Comparison of ENCODE assay signal across 8 mouse cellular contexts in genomic region chr8:84873016-84873415, GRCm38 (mm10). TPM values are rescaled to one million over a fixed set of nuclear protein-coding genes. Genes with fewer than 3 reads are reported as not detected.
DNase-seq lines count a peak whose midpoint lies in the region; ATAC-seq lines count a peak whose summit lies in the region.

No protein-coding gene starts in this region.

- no peak for ATAC-seq in kidney, embryonic 16.5 days (ENCODE audit: low FRiP score, low TSS enrichment)
- ATAC-seq in embryonic facial prominence, embryonic 11.5 days (replicated peaks; ENCODE audit: insufficient number of reproducible peaks, low FRiP score, low TSS enrichment, low read depth), result no peak
- no peak for ATAC-seq in intestine, embryonic 15.5 days
- no peak for ATAC-seq in neural tube, embryonic 12.5 days (ENCODE audit: low FRiP score, low read depth)
- ATAC-seq in frontal cortex, adult (ENCODE audit: low TSS enrichment), result no peak

- H3K9me3 ChIP-seq in kidney, embryonic 16.5 days (ENCODE audit: low read length), result no peaks in the 10 kb centered on the region
- H3K9me3 ChIP-seq in embryonic facial prominence, embryonic 11.5 days (replicated peaks; ENCODE audit: control insufficient read depth, low read length), result no peaks in the 10 kb centered on the region
- no peaks in the 10 kb centered on the region for H3K9me3 ChIP-seq in intestine, embryonic 15.5 days
- no peaks in the 10 kb centered on the region for H3K9me3 ChIP-seq in neural tube, embryonic 12.5 days

- peaks cover 20% of the 10 kb centered on the region for H3K36me3 ChIP-seq in kidney, embryonic 16.5 days (ENCODE audit: insufficient read depth, low read length)
- peaks cover 8% of the 10 kb centered on the region for H3K36me3 ChIP-seq in embryonic facial prominence, embryonic 11.5 days (replicated peaks; ENCODE audit: control insufficient read depth, insufficient read depth, low read depth, low read length)
- peaks cover 10% of the 10 kb centered on the region; the same call in 1 of the 2 replicates for H3K36me3 ChIP-seq in intestine, embryonic 15.5 days
- H3K36me3 ChIP-seq in neural tube, embryonic 12.5 days, result peaks cover 18% of the 10 kb centered on the region

- H3K27ac ChIP-seq in kidney, embryonic 16.5 days (ENCODE audit: low read length), result no peak overlapping the region
- H3K27ac ChIP-seq in embryonic facial prominence, embryonic 11.5 days (replicated peaks; ENCODE audit: low read depth, low read length), result no peak overlapping the region
- H3K27ac ChIP-seq in intestine, embryonic 15.5 days, result no peak overlapping the region
- no peak overlapping the region for H3K27ac ChIP-seq in neural tube, embryonic 12.5 days

- H3K4me2 ChIP-seq in kidney, embryonic 16.5 days (replicated peaks; ENCODE audit: low read depth, low read length), result peak overlapping the region; percentile 98
- peak overlapping the region; percentile 89 for H3K4me2 ChIP-seq in embryonic facial prominence, embryonic 11.5 days (ENCODE audit: low read depth, low read length)
- H3K4me2 ChIP-seq in intestine, embryonic 15.5 days (replicated peaks), result peak overlapping the region; percentile 99
- H3K4me2 ChIP-seq in neural tube, embryonic 12.5 days (replicated peaks), result peak overlapping the region; percentile 84

- H3K4me3 ChIP-seq in kidney, embryonic 16.5 days (ENCODE audit: low read length), result peak overlapping the region; percentile 53
- peak overlapping the region; percentile 42 for H3K4me3 ChIP-seq in embryonic facial prominence, embryonic 11.5 days (ENCODE audit: low read depth, low read length)
- peak overlapping the region; percentile 48 for H3K4me3 ChIP-seq in intestine, embryonic 15.5 days (replicated peaks)
- peak overlapping the region; percentile 34; the same call in 1 of the 2 replicates for H3K4me3 ChIP-seq in neural tube, embryonic 12.5 days

- no peaks in the 10 kb centered on the region for H3K27me3 ChIP-seq in kidney, embryonic 16.5 days (ENCODE audit: insufficient read depth, low read length)
- no peaks in the 10 kb centered on the region for H3K27me3 ChIP-seq in embryonic facial prominence, embryonic 11.5 days (ENCODE audit: control insufficient read depth, insufficient read depth, low read length)
- no peaks in the 10 kb centered on the region for H3K27me3 ChIP-seq in intestine, embryonic 15.5 days (replicated peaks)
- H3K27me3 ChIP-seq in neural tube, embryonic 12.5 days (replicated peaks), result peaks cover 8% of the 10 kb centered on the region

- no peak for DNase-seq in kidney, postnatal 36 days
- no peak for DNase-seq in embryonic facial prominence, embryonic 11.5 days (ENCODE audit: low spot score)
- DNase-seq in cerebellum, postnatal 10 days, result no peak
- DNase-seq in right cerebral cortex, postnatal 14 days, result no peak

- WGBS in kidney, embryonic 16.5 days, result 69% methylated on average over 4 of the region's 4 CpGs
- WGBS in embryonic facial prominence, embryonic 11.5 days, result 61% methylated on average over 4 of the region's 4 CpGs
- 73% methylated on average over 4 of the region's 4 CpGs for WGBS in intestine, embryonic 15.5 days
- 69% methylated on average over 4 of the region's 4 CpGs for WGBS in neural tube, embryonic 12.5 days

- H3K9ac ChIP-seq in kidney, embryonic 16.5 days (replicated peaks; ENCODE audit: low read length), result peak overlapping the region; percentile 72
- H3K9ac ChIP-seq in embryonic facial prominence, embryonic 11.5 days (replicated peaks; ENCODE audit: low read length), result no peak overlapping the region; the same call in 1 of the 2 replicates
- peak overlapping the region; percentile 52; the same call in 1 of the 2 replicates for H3K9ac ChIP-seq in intestine, embryonic 15.5 days
- peak overlapping the region; percentile 51; the same call in 1 of the 2 replicates for H3K9ac ChIP-seq in neural tube, embryonic 12.5 days

- H3K4me1 ChIP-seq in kidney, embryonic 16.5 days (ENCODE audit: insufficient read depth, low read length), result peaks cover 11% of the 10 kb centered on the region
- no peaks in the 10 kb centered on the region for H3K4me1 ChIP-seq in embryonic facial prominence, embryonic 11.5 days (ENCODE audit: control insufficient read depth, insufficient read depth, low read length)
- peaks cover 14% of the 10 kb centered on the region for H3K4me1 ChIP-seq in intestine, embryonic 15.5 days (replicated peaks)
- peaks cover 11% of the 10 kb centered on the region for H3K4me1 ChIP-seq in neural tube, embryonic 12.5 days

RNA-seq across cellular contexts. Expression of gene Syce2, which starts 1.1 kb away (rescaled TPM):
- 60.7 and 61.3 TPM in 2 replicates for polyA plus RNA-seq in kidney, embryonic 16.5 days (2015; fragmentation: Nextera tagmentation; extraction: Ambion mirVana)
- 89.2 and 89.9 TPM in 2 replicates for polyA plus RNA-seq in embryonic facial prominence, embryonic 11.5 days (2014; fragmentation: Nextera tagmentation; extraction: Ambion mirVana)
- polyA plus RNA-seq in intestine, embryonic 15.5 days (2015; fragmentation: Nextera tagmentation; extraction: Ambion mirVana), result 49.9 and 54.4 TPM in 2 replicates
- polyA plus RNA-seq in neural tube, embryonic 12.5 days (2016; fragmentation: Nextera tagmentation; extraction: Ambion mirVana), result 34.2 and 34.9 TPM in 2 replicates

RNA-seq across cellular contexts. Expression of gene Farsa, which starts 16.2 kb away (rescaled TPM):
- polyA plus RNA-seq in kidney, embryonic 16.5 days (2015; fragmentation: Nextera tagmentation; extraction: Ambion mirVana), result 110 and 120 TPM in 2 replicates
- 73.0 and 85.7 TPM in 2 replicates for polyA plus RNA-seq in embryonic facial prominence, embryonic 11.5 days (2014; fragmentation: Nextera tagmentation; extraction: Ambion mirVana)
- 83.1 and 92.7 TPM in 2 replicates for polyA plus RNA-seq in intestine, embryonic 15.5 days (2015; fragmentation: Nextera tagmentation; extraction: Ambion mirVana)
- 108 and 110 TPM in 2 replicates for polyA plus RNA-seq in neural tube, embryonic 12.5 days (2016; fragmentation: Nextera tagmentation; extraction: Ambion mirVana)

RNA-seq across cellular contexts. Expression of gene Gcdh, which starts 20.7 kb away (rescaled TPM):
- polyA plus RNA-seq in kidney, embryonic 16.5 days (2015; fragmentation: Nextera tagmentation; extraction: Ambion mirVana), result 61.2 and 70.4 TPM in 2 replicates
- polyA plus RNA-seq in embryonic facial prominence, embryonic 11.5 days (2014; fragmentation: Nextera tagmentation; extraction: Ambion mirVana), result 40.3 and 40.5 TPM in 2 replicates
- 42.8 and 49.2 TPM in 2 replicates for polyA plus RNA-seq in intestine, embryonic 15.5 days (2015; fragmentation: Nextera tagmentation; extraction: Ambion mirVana)
- polyA plus RNA-seq in neural tube, embryonic 12.5 days (2016; fragmentation: Nextera tagmentation; extraction: Ambion mirVana), result 32.1 and 37.0 TPM in 2 replicates

RNA-seq across cellular contexts. Expression of gene Calr, which starts 26.3 kb away (rescaled TPM):
- 1,143 and 1,180 TPM in 2 replicates for polyA plus RNA-seq in kidney, embryonic 16.5 days (2015; fragmentation: Nextera tagmentation; extraction: Ambion mirVana)
- 815 and 826 TPM in 2 replicates for polyA plus RNA-seq in embryonic facial prominence, embryonic 11.5 days (2014; fragmentation: Nextera tagmentation; extraction: Ambion mirVana)
- polyA plus RNA-seq in intestine, embryonic 15.5 days (2015; fragmentation: Nextera tagmentation; extraction: Ambion mirVana), result 1,038 and 1,157 TPM in 2 replicates
- polyA plus RNA-seq in neural tube, embryonic 12.5 days (2016; fragmentation: Nextera tagmentation; extraction: Ambion mirVana), result 753 and 769 TPM in 2 replicates

RNA-seq across cellular contexts. Expression of gene Klf1, which starts 28.7 kb away (rescaled TPM):
- 2.4 and 2.8 TPM in 2 replicates for polyA plus RNA-seq in kidney, embryonic 16.5 days (2015; fragmentation: Nextera tagmentation; extraction: Ambion mirVana)
- polyA plus RNA-seq in embryonic facial prominence, embryonic 11.5 days (2014; fragmentation: Nextera tagmentation; extraction: Ambion mirVana), result 11.1 and 14.4 TPM in 2 replicates
- polyA plus RNA-seq in intestine, embryonic 15.5 days (2015; fragmentation: Nextera tagmentation; extraction: Ambion mirVana), result 6.4 and 7.7 TPM in 2 replicates
- 3.4 and 4.0 TPM in 2 replicates for polyA plus RNA-seq in neural tube, embryonic 12.5 days (2016; fragmentation: Nextera tagmentation; extraction: Ambion mirVana)
